Mouse (Mus musculus) liver, postnatal 0 days (tissue): Measurements from ENCODE around the gene Itpr1. TPM values are rescaled to one million over a fixed set of nuclear protein-coding genes. Genes with fewer than 3 reads are reported as not detected.
A peak's percentile ranks its signal among the peaks of the same experiment; 100 is the strongest.

Experiments used
- ATAC-seq: fragments of 200-750 bp; cut with Nextera tagmentation; 2 replicates; pipeline ENCODE4 v1.8.0; 2017; ENCODE audit warnings: mild to moderate bottlenecking, moderate library complexity
- DNase-seq: peaks from one replicate; pipeline ENCODE4 v3.0.0-alpha.2; 2016
- H3K27ac ChIP-seq: fragments of 300-500 bp; sonication (generic); 2 replicates; pipeline ENCODE4 v1.5.1; 2014; ENCODE audit warnings: antibody characterized with exemption, moderate library complexity, mild to moderate bottlenecking, low read depth
- H3K27me3 ChIP-seq: fragments of 300-500 bp; sonication (generic); 2 replicates; pipeline ENCODE4 v1.6.1; 2014; ENCODE audit warnings: low read length, control low read depth, mixed read lengths; ENCODE audit not compliant: insufficient read depth
- H3K36me3 ChIP-seq: fragments of 300-500 bp; sonication (generic); replicated peaks from 2 replicates; pipeline ENCODE4 v1.6.1; 2014; ENCODE audit warnings: mild to moderate bottlenecking, control low read depth, low read length, moderate library complexity, mixed read lengths; ENCODE audit not compliant: insufficient read depth
- H3K4me1 ChIP-seq: fragments of 300-500 bp; sonication (generic); 2 replicates; pipeline ENCODE4 v1.6.1; 2014; ENCODE audit warnings: antibody characterized with exemption, mild to moderate bottlenecking, control low read depth; ENCODE audit not compliant: insufficient read depth
- H3K4me2 ChIP-seq: fragments of 300-500 bp; sonication (generic); 2 replicates; pipeline ENCODE4 v1.6.1; 2014; ENCODE audit warnings: low read depth, mild to moderate bottlenecking, low read length, moderate library complexity, mixed read lengths
- H3K4me3 ChIP-seq: fragments of 300-500 bp; sonication (generic); 2 replicates; pipeline ENCODE4 v1.5.1; 2014; ENCODE audit warnings: low read depth, low read length
- H3K9ac ChIP-seq: fragments of 300-500 bp; sonication (generic); replicated peaks from 2 replicates; pipeline ENCODE4 v1.6.1; 2014; ENCODE audit warnings: mild to moderate bottlenecking, moderate library complexity
- H3K9me3 ChIP-seq: fragments of 300-500 bp; sonication (generic); 2 replicates; pipeline ENCODE4 v1.6.1; 2016; ENCODE audit warnings: mild to moderate bottlenecking, control low read depth, low read length, mixed read lengths
- CTCF ChIP-seq: sonication (generic); IDR thresholded peaks from 2 replicates; pipeline ENCODE4 v1.5.1; 2016; ENCODE audit warnings: antibody characterized with exemption, low read depth
- EP300 ChIP-seq: IDR thresholded peaks from 2 replicates; pipeline ENCODE4 v1.6.1; 2016; ENCODE audit warnings: antibody characterized with exemption, low read depth, mild to moderate bottlenecking
- WGBS: fragments of 180-500 bp; shearing (Covaris S2); extraction: QIAGEN DNeasy Blood & Tissue Kit; methylation state at CpG from one replicate; pipeline ENCODE4 v1.1.7; 2014; ENCODE audit not compliant: insufficient replicate concordance; 5-methylcytosine and 5-hydroxymethylcytosine counted together
- polyA plus RNA-seq: library from polyadenylated mRNA; unstranded; fragments of >200 nt; fragmentation: Nextera tagmentation; extraction: Ambion mirVana; gene quantifications from 2 replicates; pipeline ENCODE4 v1.2.1, GENCODE M21; 2015

Itpr1 gene
- polyA plus RNA-seq, 1 experiment from 2014 or later: 2.9 TPM

GRCm38 (mm10) chr6:108540441-108540840 is 327.5 kb downstream of the Itpr1 start:
- Histone ChIP-seq H3K9ac (no peak overlapping the region), H3K4me3 (no peak overlapping the region), H3K4me2 (no peak overlapping the region), H3K9me3 (no peaks in the 10 kb centered on the region), H3K36me3 (peaks cover 12% of the 10 kb centered on the region), H3K4me1 (peaks cover 10% of the 10 kb centered on the region; the same call in 1 of the 2 replicates), H3K27me3 (no peaks in the 10 kb centered on the region), H3K27ac (no peak overlapping the region)
- 79% methylated on average over 6 of the region's 6 CpGs for WGBS
- TF ChIP-seq EP300 (no peak), CTCF (no peak)
- ATAC-seq (no peak), DNase-seq (no peak)

GRCm38 (mm10) chr6:108544917-108545316 is 332.0 kb downstream of the Itpr1 start:
- TF ChIP-seq CTCF (no peak), EP300 (no peak)

GRCm38 (mm10) chr6:108545464-108545863 is 332.6 kb downstream of the Itpr1 start:
- no peak overlapping the region for H3K4me3 ChIP-seq
- ATAC-seq: no peak
- TF ChIP-seq EP300 (no peak), CTCF (no peak)
- H3K9me3 ChIP-seq: no peaks in the 10 kb centered on the region
- no peak overlapping the region for H3K4me2 ChIP-seq
- no peaks in the 10 kb centered on the region for H3K27me3 ChIP-seq
- no peak overlapping the region for H3K9ac ChIP-seq
- 67% methylated on average over 5 of the region's 5 CpGs for WGBS
- DNase-seq: no peak
- peaks cover 12% of the 10 kb centered on the region for H3K36me3 ChIP-seq
- no peaks in the 10 kb centered on the region; the same call in 1 of the 2 replicates for H3K4me1 ChIP-seq
- H3K27ac ChIP-seq: no peak overlapping the region

More at GRCm38 (mm10) chr6:108544917-108545316, 332.0 kb downstream of the Itpr1 start:
- Histone ChIP-seq H3K27me3 (no peaks in the 10 kb centered on the region), H3K4me3 (no peak overlapping the region), H3K9me3 (no peaks in the 10 kb centered on the region), H3K4me1 (no peaks in the 10 kb centered on the region; the same call in 1 of the 2 replicates), H3K27ac (no peak overlapping the region), H3K4me2 (no peak overlapping the region), H3K9ac (no peak overlapping the region), H3K36me3 (peaks cover 12% of the 10 kb centered on the region)
- ATAC-seq: no peak
- WGBS: 80% methylated on average over 7 of the region's 7 CpGs
- no peak for DNase-seq

GRCm38 (mm10) chr6:108548413-108548812 is 335.5 kb downstream of the Itpr1 start:
- TF ChIP-seq CTCF: no peak
- no peak for TF ChIP-seq EP300

GRCm38 (mm10) chr6:108549495-108549935 is 336.6 kb downstream of the Itpr1 start:
- 53% methylated on average over 6 of the region's 6 CpGs for WGBS
- Histone ChIP-seq H3K4me2 (no peak overlapping the region), H3K27ac (0 out of 2 replicates have a peak overlapping the region, but pooled peaks have one; percentile 3), H3K4me1 (no peaks in the 10 kb centered on the region), H3K27me3 (no peaks in the 10 kb centered on the region), H3K9me3 (no peaks in the 10 kb centered on the region), H3K9ac (no peak overlapping the region), H3K36me3 (no peaks in the 10 kb centered on the region), H3K4me3 (no peak overlapping the region)
- ATAC-seq (peak; percentile 58), DNase-seq (no peak)
- TF ChIP-seq EP300 (no peak), CTCF (no peak)

More at GRCm38 (mm10) chr6:108548413-108548812, 335.5 kb downstream of the Itpr1 start:
- DNase-seq (no peak), ATAC-seq (no peak)
- Histone ChIP-seq H3K9me3 (no peaks in the 10 kb centered on the region), H3K36me3 (peaks cover 4% of the 10 kb centered on the region; the same call in 1 of the 2 replicates), H3K4me3 (no peak overlapping the region), H3K27ac (no peak overlapping the region), H3K27me3 (no peaks in the 10 kb centered on the region), H3K9ac (no peak overlapping the region), H3K4me2 (no peak overlapping the region), H3K4me1 (no peaks in the 10 kb centered on the region)
- WGBS: 84% methylated on average over 3 of the region's 3 CpGs

- ATAC-seq (no peak), DNase-seq (no peak)
- 84% methylated on average over 12 of the region's 12 CpGs for WGBS
- no peak for TF ChIP-seq CTCF
- no peak for TF ChIP-seq EP300
- Histone ChIP-seq H3K27ac (no peak overlapping the region), H3K36me3 (no peaks in the 10 kb centered on the region), H3K4me2 (no peak overlapping the region), H3K27me3 (no peaks in the 10 kb centered on the region), H3K9ac (no peak overlapping the region), H3K4me3 (no peak overlapping the region), H3K4me1 (no peaks in the 10 kb centered on the region), H3K9me3 (no peaks in the 10 kb centered on the region)
Measured at GRCm38 (mm10) chr6:108551725-108552620, 339.1 kb downstream of the Itpr1 start.
